Mouse (Mus musculus) embryonic fibroblast, embryonic 13.5 days (primary cell): ENCODE measurements around the gene Grasp.

ENCODE experiments used
- CTCF ChIP-seq: IDR thresholded peaks from 2 replicates; pipeline ENCODE4 v1.5.1; 2011; ENCODE audit warnings: mild to moderate bottlenecking, control low read depth, low read length, moderate library complexity, borderline replicate concordance; ENCODE audit not compliant: insufficient read depth
- POLR2A ChIP-seq: IDR thresholded peaks from 2 replicates; pipeline ENCODE4 v1.6.1; 2011; ENCODE audit warnings: low read depth, mild to moderate bottlenecking, control low read depth, low read length, moderate library complexity

DNA sequence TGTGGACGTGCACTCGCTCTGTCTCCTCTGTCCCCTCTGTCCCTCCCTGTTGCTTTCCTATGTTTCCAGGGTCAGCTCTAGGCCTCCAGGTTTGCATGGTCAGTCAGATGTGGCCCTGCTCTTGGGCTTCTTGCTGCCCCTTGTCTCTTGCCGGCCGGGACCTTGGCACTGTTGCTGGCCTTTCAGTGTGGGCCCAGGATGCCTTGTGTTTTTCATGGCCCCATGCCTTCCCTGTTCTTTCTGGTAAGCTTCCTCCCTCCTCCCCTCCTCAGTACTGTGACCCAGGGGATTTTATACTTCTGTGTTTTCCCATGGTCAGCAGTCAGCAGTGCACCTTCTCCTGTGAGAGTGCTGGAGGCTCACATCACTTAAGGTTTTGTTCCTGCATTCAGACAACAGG lies 42.5 kb upstream of the Grasp start:
- TF ChIP-seq POLR2A, result no peak
- no peak for TF ChIP-seq CTCF
